Mouse (Mus musculus) right cerebral cortex, postnatal 25 days (tissue): ENCODE data around the gene Il1rapl2.
"Not testable (repeated sequence)": the region's sequence is repeated elsewhere in the genome, so short reads cannot be mapped to it uniquely, and the experiment has no call there.

Experiments
- DNase-seq: peaks from one replicate; pipeline ENCODE4 v3.0.0; 2022

The Il1rapl2 gene

GRCm38 (mm10) chrX:138209480-138209879 lies 639.1 kb downstream of the Il1rapl2 start, which contains the start of gene Tex13a:
TSS of gene Tex13a (minus strand) at chrX:138209580.
- no peak for DNase-seq

- DNase-seq = no peak
These were observed 664.2 kb downstream of the Il1rapl2 start for GRCm38 (mm10) chrX:138234626-138235025.

- DNase-seq = not testable (repeated sequence)
These were observed 778.3 kb downstream of the Il1rapl2 start for GRCm38 (mm10) chrX:138348736-138349135.

GRCm38 (mm10) chrX:138433794-138434193 lies 863.4 kb downstream of the Il1rapl2 start:
- DNase-seq = no peak

GRCm38 (mm10) chrX:138437939-138438338 lies 867.5 kb downstream of the Il1rapl2 start:
- peak; percentile 2 for DNase-seq

GRCm38 (mm10) chrX:138449856-138450255 lies 879.4 kb downstream of the Il1rapl2 start:
- DNase-seq = no peak

GRCm38 (mm10) chrX:138478488-138478887 lies 908.1 kb downstream of the Il1rapl2 start:
- DNase-seq = no peak

- DNase-seq = no peak
These were observed 930.1 kb downstream of the Il1rapl2 start for GRCm38 (mm10) chrX:138500510-138500909.

- no peak for DNase-seq
These were observed 934.6 kb downstream of the Il1rapl2 start for GRCm38 (mm10) chrX:138505049-138505448.

- no peak for DNase-seq
These were observed 1049.7 kb downstream of the Il1rapl2 start for GRCm38 (mm10) chrX:138620106-138620505.

GRCm38 (mm10) chrX:138625311-138625710 lies 1054.9 kb downstream of the Il1rapl2 start:
- DNase-seq = no peak

- no peak for DNase-seq
These were observed 1152.0 kb downstream of the Il1rapl2 start for GRCm38 (mm10) chrX:138722372-138722771.

- DNase-seq = no peak
These were observed 1230.5 kb downstream of the Il1rapl2 start for GRCm38 (mm10) chrX:138800958-138801357.

GRCm38 (mm10) chrX:138831876-138832275 lies 1261.5 kb downstream of the Il1rapl2 start:
- no peak for DNase-seq

GRCm38 (mm10) chrX:138833894-138834293 lies 1263.5 kb downstream of the Il1rapl2 start:
- DNase-seq = no peak

GRCm38 (mm10) chrX:138838381-138838780 lies 1268.0 kb downstream of the Il1rapl2 start:
- no peak for DNase-seq
